Mouse (Mus musculus) hindlimb bud, embryonic 11.5 days (tissue): ENCODE measurements around the gene Ralgds.

Experiments used
- DNase-seq: peaks from one replicate; pipeline ENCODE4 v3.0.0-alpha.2; 2012; ENCODE audit warnings: low read depth, low spot score; ENCODE audit errors: extremely low spot score

Ralgds gene

DNA sequence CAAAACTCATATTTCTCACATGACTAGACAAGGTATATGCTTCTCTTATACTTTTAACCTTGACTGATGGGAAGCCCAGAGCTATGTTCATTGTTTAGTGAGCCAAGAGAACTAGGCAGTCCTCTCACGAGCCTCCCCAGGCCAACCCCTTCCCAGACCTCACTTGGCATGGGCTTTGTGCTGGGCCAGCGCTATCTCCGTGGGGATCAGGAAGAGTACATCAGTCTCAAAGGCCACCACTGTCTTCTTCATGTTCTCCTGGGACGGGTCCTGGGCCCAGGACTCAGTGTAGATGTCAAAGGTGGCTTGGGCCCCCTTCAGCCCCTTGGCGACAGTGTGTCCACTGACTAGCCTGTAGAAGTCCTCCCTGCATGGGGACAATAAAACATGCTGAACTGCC lies 44.5 kb downstream of the Ralgds start:
- no peak for DNase-seq

DNA sequence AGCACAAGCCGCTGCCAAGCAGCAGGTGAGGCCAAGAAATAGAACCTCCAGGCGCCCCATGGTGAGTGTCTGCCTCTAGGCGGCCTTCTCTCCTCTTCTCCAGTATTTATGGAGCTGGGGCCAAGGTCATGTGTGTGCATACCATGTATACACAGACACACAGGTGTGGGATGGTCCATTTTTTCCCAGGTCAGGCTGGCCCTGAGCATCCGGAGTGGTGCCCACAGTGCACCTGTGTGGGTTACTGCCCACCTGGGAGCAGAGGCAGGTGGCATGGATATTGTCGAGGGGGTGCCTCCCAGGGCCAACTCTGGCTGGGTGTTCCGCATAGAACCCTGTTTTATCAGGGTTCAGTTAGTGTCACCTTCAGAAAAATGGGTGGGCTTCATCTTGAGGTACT lies 50.4 kb downstream of the Ralgds start, which contains the start of gene Cel:
TSS of gene Cel (minus strand) at position 101 of the 400 bp plus-strand sequence.
- no peak for DNase-seq

DNA sequence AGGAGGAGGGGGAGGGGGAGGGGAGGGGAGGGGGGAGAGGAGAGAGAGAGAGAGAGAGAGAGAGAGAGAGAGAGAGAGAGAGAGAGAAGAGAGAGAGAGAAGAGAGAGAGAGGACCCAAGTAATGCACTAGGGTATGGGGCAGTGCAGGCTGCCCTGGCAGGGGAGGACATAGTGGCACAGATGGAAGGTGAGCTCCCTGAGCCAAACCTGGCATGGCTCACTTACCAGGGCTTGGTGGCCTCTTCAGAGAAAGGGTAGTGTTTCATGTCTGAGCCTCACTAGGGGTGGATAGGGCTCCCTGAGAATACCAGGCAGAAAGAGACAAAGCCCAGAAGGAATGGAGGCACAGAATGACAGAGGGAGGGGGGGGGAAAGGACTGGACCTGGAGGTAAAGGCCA lies 50.9 kb downstream of the Ralgds start:
- no peak for DNase-seq

DNA sequence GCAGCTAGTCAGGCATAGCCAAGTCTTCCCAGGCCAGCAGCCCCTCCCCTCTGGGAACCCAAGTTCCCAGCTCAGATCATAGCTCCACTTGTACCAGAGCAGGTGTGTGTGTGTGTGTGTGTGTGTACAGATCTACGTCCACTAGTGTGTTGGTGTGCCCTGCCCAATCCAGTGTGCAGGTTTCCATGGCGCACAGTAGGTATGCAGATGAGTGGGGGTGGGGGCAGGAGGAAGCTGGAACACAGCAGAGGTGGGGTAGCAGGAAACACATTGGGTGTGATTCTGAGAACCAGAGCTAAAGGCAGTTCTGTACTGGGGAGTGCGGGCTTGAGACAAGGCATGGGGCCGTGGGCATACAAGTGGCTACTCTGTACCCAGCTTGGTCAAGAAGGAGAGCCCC lies 51.5 kb downstream of the Ralgds start:
- no peak for DNase-seq

DNA sequence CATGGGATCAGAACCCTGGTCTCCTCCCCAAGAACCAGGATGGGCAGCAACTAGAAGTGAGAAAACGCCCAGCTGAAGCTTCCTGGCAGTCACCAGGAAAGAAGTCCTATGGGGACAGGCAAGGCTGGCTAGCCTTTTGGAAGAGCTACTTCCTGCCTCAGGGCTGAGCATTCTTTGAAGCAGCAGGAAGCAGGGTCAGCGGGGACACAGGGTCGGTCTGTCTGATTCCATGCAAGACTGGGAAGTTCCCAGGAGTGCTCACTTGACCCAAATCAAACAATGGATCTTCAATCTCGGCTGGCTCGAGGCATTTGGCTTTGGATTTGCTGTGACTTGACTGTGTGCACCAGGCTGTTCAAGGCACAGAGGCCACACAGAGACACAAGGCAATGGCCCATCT lies 53.6 kb downstream of the Ralgds start:
- DNase-seq: no peak

DNA sequence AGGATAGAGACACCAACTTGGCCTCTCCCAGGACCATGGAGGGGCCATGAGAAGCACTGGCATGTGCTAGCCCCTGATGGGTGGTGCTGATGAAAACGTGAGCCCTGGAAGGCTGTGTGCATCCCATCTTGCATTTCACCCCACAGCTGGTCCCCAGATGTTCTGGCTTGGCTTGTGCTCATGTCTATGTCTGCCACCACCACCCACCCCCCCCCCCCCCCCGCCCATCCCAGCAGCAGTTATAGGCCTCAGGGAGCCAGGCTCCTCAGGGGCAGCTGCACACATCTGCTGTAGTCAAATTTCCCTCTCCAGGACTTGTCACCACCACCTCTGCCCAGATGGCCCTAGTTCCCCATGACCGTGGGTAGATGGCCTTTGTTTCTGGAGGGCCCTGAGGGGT lies 57.0 kb downstream of the Ralgds start:
- DNase-seq: peak; percentile 14

DNA sequence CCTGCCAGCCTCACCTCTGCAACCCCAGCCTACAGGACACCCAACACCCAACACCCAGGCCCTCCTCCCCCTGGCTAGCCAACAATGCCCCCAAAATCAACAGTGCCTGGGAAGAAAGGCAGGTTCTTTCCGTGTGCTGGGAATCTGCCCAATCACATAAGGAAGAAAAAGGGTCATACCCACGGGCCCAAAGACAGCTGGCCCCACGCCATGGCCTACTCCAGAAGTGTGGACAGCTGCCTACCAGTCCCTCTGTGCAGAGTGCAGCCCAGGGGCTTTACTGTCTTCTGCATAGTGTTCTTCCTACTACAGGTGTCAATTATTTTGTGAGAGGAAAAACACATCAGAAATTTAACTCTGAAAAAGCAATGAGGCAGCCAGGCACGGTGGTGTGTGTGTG lies 62.4 kb downstream of the Ralgds start:
- no peak for DNase-seq

DNA sequence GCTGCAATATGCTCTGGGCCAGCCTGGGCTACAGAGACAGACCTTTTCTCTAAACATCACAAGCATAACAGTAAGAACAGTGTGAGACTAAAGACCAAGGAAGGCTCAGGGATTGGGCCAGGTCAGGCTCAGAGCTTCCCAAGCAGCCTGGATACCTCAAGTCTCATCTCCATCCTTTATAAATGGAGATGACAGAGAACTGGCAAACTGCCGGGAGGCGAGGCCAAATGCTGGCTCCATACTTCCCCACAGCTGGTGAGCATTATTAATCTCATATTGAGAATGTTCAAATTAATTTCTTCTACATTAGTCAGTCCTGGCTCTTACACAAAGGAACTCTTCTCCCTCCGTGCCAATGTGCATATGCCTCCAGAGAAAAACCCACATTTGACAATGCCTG lies 63.9 kb downstream of the Ralgds start:
- no peak for DNase-seq

DNA sequence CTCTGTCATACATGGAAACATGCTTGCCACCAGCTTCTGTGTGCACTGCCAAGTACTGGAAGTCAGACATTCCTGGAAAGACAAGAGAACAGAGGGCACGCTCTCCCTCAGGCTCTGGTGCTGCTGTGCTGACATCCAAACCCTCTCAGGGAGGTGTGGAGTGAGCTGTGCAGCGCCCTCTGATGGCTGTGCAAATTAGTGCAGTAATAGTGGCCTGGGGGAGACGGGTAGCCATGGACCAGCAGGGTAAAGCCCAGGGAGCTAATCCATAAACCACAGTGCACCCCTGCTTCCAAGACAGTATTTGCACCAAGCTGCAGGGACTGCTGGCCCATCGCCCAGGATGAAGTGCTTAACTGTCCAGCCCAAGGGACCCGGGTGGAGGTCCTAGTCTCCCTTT lies 65.1 kb downstream of the Ralgds start:
- no peak for DNase-seq

DNA sequence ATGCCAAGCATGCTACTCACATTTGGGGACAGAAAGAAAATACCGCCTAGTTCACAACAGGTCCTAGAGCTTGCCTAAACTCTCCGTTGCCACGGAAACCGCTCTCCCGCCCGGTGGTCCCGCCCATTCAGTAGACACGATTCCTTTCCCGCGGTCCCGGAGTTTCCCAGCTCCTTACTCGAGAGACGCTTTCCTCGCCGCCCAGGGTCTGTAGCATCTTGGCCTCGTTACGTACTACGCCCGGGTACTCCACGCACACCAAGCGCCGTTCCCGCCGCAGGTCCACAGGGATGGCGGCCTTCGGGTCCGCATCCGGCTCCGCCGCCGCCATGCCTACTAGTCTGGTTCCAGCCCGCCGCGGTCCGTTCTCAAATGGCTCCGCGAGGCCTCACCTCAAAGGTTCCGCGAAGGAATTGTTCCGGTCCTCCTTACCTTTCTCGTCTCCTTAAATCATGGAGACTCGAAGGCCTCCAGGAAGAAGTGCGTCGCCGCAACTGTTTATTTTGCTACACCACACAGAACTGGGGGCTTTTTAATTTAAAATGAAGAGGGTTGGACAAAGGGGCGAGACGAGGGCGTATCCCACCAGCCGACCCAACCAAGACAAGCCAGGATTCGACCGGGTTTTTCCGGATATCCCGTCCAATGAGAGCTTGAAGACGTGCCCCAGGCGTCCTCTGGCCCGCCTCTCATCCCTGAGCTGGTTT lies 69.9 kb downstream of the Ralgds start:
- DNase-seq: peak; percentile 72

DNA sequence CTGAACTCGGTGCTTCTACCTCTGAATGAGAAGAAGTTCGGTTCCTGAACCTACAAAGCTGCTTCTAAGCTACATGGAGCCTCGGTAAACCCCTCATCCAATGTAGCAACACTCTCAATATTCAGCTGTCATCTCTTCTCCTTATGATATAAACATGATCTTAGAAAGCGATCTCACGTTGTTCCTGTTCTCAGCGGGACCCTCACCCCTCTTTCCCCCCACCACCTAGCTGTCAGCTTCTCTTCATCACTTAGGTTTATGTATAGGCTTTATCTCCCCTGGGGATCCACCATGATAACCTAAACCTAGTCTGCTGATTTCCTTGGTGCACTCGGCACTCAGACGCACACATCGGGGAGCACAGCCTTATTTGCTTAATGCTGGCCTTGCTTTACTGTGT lies 70.7 kb downstream of the Ralgds start, which contains the start of gene Gtf3c5:
TSS of gene Gtf3c5 (minus strand) at position 101 of the 400 bp plus-strand sequence.
- no peak for DNase-seq

DNA sequence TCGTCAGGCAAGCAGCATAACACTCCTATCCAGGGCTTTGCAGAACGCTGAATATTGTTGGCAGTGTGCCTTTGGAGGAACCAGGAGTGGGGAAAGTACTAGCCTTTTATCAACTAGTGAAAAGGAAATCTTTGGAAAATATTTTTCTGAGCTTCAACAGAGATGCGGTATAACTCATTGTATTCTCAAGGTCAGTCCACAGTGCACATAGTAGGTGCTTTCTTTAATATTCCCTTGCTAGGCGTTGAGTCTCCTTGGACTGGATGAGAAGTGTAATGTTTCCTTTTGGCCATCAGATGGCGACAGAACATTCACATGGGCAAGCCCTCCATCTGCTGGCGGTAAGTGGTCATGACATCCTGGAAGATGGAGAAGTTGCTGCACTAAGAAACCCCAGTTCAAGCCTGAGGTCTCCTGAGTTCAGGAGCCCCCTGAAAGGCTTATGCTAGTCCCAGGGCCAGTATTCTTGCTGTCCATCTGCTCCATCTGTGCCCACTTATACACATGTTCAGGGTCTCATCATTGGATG lies 72.2 kb downstream of the Ralgds start:
- DNase-seq: peak; percentile 57

DNA sequence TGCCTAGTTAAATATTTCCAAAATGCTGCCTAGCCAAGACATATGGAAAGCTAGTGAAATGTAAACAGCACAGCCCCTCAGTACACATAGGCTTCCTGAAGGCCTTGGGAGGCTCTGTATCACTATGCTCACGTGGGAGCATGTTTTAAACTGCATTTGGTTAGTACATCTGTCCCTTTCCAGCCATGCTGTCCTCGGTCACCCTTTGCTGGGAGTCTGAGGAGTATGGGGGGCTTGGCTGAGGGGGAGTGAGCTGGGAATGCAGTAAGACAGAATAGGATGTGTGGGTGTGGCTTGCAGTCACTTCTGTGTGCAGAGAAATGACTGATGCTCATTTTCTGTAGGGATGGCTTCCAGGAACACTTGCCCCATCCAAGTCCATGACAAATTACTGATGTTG lies 72.8 kb downstream of the Ralgds start:
- DNase-seq: no peak

DNA sequence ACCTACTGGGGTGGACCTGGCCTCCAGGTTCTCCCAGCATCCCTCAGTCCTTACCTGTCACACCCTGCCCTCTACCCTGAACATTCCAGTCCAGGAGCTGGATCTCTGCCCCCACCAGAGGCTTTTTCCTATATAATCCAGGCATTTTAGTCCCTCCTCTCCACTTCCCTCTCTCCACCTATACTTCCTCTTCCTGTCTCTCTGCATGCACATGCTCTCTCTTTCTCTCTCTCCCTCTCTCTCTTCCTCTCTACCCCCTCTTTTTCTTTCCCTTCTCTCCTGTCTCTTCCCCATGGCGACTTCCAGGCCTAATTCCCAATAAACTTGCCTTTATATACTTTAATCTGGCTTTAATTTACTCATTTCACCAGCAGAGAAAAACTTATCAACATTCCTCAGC lies 75.6 kb downstream of the Ralgds start:
- no peak for DNase-seq

DNA sequence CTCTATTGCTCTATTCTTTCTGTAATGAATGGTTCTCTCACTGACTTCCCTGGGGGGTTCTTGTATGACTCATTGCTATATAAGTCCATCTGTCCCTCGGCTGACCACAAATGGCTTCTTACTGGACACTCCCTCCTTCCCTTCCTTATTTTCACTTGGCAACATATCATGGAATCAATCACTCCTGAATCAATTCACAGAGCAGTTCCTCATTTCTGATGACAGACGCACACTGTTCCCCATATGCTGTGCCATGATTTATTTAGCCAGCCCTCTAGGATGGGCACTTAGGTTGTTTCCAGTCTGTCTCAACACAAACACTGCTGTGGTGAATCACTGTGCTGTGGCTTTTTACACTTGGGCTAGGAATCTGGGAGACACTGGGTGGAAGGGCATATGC lies 78.6 kb downstream of the Ralgds start:
- DNase-seq: no peak

DNA sequence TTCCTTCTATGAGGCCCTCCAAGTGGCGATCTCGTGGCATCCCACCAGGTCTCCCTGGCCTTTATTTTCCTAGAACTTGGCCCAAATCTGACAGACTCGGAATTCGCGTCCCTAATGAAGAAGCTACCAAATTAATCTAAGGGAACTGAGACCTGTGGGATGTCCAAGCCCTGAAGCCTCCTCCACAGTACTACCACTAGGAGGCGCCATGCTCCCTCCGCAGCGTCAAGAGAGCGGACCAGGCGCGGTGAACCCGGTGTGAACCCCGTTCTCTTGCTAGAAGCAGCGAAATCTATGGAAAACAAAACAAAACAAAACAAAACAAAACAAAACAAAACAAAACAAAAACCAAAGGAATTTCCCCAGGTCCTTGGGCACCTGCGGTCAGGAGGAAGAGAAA lies 79.9 kb downstream of the Ralgds start:
- no peak for DNase-seq

DNA sequence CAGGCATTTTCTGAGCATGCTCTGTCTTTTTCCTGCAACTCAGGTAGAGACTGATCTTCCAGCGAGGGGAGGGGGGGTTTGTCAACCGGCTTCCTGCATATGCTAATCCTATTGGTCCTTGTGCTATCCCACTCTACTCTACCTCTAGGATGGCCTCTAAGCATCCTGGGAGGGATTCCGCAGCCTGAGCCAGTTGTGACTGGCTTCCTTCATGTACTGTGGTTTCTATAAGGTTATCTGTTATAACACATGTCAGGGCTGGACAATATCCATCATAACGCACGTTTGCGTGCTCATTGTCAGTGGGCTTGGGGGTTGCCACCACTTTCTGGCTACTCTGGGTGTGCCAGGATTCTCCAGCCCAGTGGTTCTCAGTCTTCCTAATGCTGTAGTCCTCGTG lies 83.1 kb downstream of the Ralgds start:
- DNase-seq: no peak

DNA sequence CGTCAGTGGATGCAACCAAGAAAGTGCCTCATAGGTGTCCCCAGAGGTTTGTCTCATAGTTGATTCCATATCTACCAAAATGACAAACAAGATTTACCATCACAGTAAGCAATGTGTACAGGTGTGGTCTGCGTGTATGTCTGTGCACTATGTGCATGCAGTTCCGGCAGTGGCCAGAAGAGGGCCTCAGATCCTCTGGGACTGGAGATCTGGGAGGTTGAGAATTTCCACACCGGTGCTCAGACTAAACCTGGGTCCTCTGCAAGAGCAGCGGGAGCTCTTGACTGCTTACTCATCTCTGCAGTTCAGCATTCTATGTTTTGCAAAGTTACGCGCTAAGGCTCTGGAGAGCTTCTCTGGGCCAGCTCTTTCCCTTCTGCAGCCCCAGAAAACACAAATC lies 84.1 kb downstream of the Ralgds start:
- no peak for DNase-seq

DNA sequence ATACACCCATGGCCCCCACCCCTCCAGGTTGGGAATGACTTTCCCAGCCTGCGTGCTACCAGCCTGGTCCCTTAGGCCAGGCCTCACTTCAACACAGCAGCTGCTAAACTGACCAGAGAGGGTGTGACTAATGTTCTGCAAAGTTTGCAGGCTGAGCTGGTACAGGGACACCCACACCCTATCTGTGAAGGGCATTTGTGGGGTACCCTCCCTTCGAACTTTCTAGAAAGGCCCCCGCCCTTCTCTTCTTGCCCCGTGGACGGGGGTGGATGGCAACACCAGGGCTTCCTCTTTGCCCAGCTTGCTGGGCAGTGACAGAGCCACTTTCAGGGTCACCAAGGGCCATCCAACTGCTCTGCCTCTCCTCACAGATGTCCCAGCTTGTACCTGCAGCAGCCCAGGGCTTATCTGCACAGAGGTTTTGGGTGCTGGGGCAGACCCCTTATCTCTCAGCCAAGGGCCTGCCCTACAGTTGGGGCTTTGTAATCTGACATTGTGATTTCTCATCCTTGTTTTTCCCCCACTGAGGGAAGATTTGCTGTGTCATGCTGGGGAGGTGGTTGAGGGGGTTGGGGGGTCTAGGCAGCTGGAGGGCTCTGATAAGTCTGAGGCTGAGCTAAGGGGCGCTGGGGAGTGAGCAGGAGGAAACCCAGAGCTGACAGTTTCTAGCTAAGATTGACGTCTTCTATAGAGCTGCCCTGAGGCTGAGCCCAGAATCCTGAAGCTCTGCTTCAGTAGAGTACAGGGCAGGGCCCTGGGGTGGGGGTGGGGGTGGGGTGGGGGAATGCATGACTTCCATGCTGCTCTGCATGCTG lies 85.0 kb downstream of the Ralgds start:
- DNase-seq: no peak

DNA sequence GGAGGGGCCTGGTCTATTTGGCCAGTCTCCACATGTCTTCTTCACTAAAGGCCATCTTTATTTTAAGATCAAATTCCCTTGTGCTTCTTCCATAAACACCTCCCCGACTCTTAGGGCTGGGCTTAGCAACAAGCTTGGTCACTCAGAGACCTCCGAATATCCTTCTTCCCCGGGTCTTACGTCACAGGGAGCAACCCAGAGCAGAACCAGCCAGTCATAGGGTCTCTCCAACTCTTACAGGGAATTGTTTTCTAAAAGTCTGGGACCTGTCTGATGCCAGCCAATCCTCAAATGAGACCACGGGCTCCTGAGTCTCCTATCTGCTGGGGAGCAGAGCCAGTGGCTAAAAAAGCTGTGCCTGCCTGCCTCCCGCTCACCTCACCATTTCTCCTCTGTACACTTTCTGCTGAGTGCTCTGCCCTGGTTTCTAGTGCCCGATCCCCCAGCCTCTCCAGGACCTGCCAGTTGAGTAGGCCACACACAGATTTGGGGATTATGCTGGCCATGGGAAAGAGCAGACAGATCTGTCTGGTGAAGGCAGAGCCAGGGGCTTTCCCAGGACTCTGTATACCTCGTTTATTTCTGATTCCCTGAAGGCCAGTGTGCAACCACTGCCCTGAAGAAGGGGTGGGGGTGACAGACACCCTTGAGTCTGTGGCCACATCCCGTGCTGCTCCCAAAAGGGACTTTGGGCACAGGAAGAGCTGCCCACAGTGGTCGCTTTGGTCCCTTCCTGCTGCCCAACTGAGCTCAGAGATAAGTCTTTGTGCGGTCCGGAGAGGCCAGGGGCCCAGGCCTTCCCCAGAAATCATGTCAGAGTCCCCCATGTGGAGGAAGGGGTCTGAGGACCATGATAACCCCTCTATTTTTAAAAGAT lies 86.0 kb downstream of the Ralgds start:
- DNase-seq: no peak

DNA sequence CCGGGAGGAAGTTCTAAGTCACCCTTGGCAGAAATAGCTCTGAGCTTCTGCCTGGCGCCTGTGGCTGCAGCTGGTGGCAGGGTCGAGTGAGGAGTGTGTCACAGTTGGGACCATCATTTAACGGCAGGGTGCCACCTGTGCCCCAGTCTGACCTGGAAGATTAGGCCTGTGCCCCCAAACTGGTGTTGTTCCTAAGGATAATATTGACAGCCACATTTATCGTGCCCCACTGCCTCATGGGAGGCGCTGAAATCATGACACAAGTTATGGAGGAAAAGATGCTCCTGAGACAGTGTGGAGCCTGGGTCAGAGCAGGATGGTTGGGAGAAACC lies 86.6 kb downstream of the Ralgds start:
- DNase-seq: no peak
